Mouse (Mus musculus) spleen, adult 12 weeks (tissue): ENCODE results near the gene Glb1l2.

ENCODE experiments used
- DNase-seq: peaks from one replicate; pipeline ENCODE4 v3.0.0; 2022; ENCODE audit warnings: low spot score

Gene Glb1l2

GRCm38 (mm10) chr9:26805935-26806666 is at the start of gene Glb1l2:
Gene Glb1l2, minus strand, starts transcription at chr9:26806468.
- no peak for DNase-seq

GRCm38 (mm10) chr9:26831089-26831488 is 24.8 kb upstream of the Glb1l2 start:
- DNase-seq, result no peak

- no peak for DNase-seq
Observed at GRCm38 (mm10) chr9:26819942-26820341, 13.7 kb upstream of the Glb1l2 start.

- DNase-seq, result no peak
Observed at GRCm38 (mm10) chr9:26808735-26809134, 2.5 kb upstream of the Glb1l2 start.

- DNase-seq, result no peak
Observed at GRCm38 (mm10) chr9:26804321-26804720, 1.9 kb downstream of the Glb1l2 start.

- DNase-seq, result no peak
Observed at GRCm38 (mm10) chr9:26800357-26800756, 5.9 kb downstream of the Glb1l2 start.

GRCm38 (mm10) chr9:26798731-26799130 is 7.5 kb downstream of the Glb1l2 start:
- DNase-seq, result no peak

- DNase-seq, result no peak
Observed at GRCm38 (mm10) chr9:26798205-26798604, 8.1 kb downstream of the Glb1l2 start.

- no peak for DNase-seq
Observed at GRCm38 (mm10) chr9:26792829-26793228, 13.4 kb downstream of the Glb1l2 start.

GRCm38 (mm10) chr9:26783414-26783975 is 22.8 kb downstream of the Glb1l2 start:
- DNase-seq, result no peak

- DNase-seq, result no peak
Observed at GRCm38 (mm10) chr9:26778421-26778820, 27.8 kb downstream of the Glb1l2 start.

GRCm38 (mm10) chr9:26776122-26776902 is 30.0 kb downstream of the Glb1l2 start:
- no peak for DNase-seq

- DNase-seq, result no peak
Observed at GRCm38 (mm10) chr9:26775700-26776099, 30.6 kb downstream of the Glb1l2 start.

GRCm38 (mm10) chr9:26768181-26768580 is 38.1 kb downstream of the Glb1l2 start:
- no peak for DNase-seq

- no peak for DNase-seq
Observed at GRCm38 (mm10) chr9:26762477-26762876, 43.8 kb downstream of the Glb1l2 start.

GRCm38 (mm10) chr9:26760576-26760975 is 45.7 kb downstream of the Glb1l2 start:
- no peak for DNase-seq

GRCm38 (mm10) chr9:26760081-26760480 is 46.2 kb downstream of the Glb1l2 start:
- no peak for DNase-seq

- no peak for DNase-seq
Observed at GRCm38 (mm10) chr9:26748893-26749292, 57.4 kb downstream of the Glb1l2 start.

- no peak for DNase-seq
Observed at GRCm38 (mm10) chr9:26747121-26747520, 59.1 kb downstream of the Glb1l2 start.

GRCm38 (mm10) chr9:26742817-26743216 is 63.5 kb downstream of the Glb1l2 start:
- no peak for DNase-seq

GRCm38 (mm10) chr9:26737116-26737515 is 69.2 kb downstream of the Glb1l2 start:
- no peak for DNase-seq

GRCm38 (mm10) chr9:26733986-26734385 is 72.3 kb downstream of the Glb1l2 start:
- no peak for DNase-seq
